Mouse (Mus musculus): Measurements from ENCODE around the gene Rex1bd. TPM values are rescaled to one million over a fixed set of nuclear protein-coding genes. Genes with fewer than 3 reads are reported as not detected.

Gene Rex1bd
- polyA plus RNA-seq (2015; fragmentation: Nextera tagmentation; extraction: Ambion mirVana), result 169 and 178 TPM in 2 replicates

DNA sequence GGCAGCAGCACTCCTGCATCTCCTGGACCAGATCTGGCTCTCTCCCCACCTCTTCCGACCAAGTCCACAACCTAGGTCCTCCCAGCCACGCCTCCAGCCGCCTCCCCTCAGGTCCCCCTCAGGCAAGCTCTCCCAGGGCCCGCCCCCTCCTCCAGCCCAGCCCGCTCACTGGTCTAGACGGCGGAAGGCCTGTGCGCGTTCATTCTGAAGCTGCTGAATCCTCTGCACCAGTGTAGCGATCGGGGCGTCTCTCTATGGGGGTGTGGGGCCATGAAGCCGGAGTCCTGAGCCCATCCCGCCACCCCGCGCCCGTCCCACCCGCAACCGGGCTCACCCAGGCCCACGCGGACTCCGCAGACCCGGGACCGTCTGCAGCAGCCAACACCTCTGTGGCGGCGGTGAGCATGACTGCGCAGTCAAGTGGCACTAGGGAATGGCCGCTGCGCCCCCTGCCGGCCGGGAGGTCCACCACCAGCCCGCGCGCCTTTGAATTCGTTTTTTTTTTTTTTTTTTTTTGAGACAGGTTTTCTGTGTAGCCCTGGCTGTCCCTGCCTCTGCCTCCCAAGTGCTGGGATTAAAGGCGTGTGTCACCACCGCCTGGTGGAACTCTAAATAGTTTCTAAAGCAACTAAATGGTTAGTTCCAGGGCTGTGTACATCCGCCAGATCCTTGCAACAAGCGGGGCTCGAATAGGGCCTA, at the start of gene Rex1bd:
Gene Rex1bd, minus strand, starts transcription at position 425 of the 699 bp plus-strand sequence.
- peak; percentile 81 for ATAC-seq (ENCODE audit: insufficient number of reproducible peaks, insufficient read depth, low FRiP score, low TSS enrichment, low read depth)
- 2% methylated on average over 40 of the region's 40 CpGs for WGBS
- peak within 1 kb of the TSS; percentile 94 for H3K27ac ChIP-seq
- H3K4me1 ChIP-seq, result peaks cover 67% of the 10 kb centered on the region
- H3K4me3 ChIP-seq, result peak within 1 kb of the TSS; percentile 68
- H3K36me3 ChIP-seq, result peaks cover 27% of the 10 kb centered on the region
- peaks cover 12% of the 10 kb centered on the region for H3K27me3 ChIP-seq
- H3K9me3 ChIP-seq, result no peaks in the 10 kb centered on the region
- peak within 1 kb of the TSS; percentile 89 for H3K9ac ChIP-seq
- H3K4me2 ChIP-seq, result peak within 1 kb of the TSS; percentile 73

GRCm38 (mm10) chr8:70555079-70555747, 48.7 kb upstream of the Rex1bd start:
- WGBS, result 93% methylated on average over 4 of the region's 4 CpGs
- Histone ChIP-seq H3K27ac (no peak overlapping the region), H3K27me3 (no peaks in the 10 kb centered on the region), H3K4me2 (no peak overlapping the region), H3K36me3 (peaks cover 6% of the 10 kb centered on the region; the same call in 1 of the 2 replicates), H3K4me3 (no peak overlapping the region), H3K9me3 (no peaks in the 10 kb centered on the region), H3K9ac (no peak overlapping the region), H3K4me1 (peaks cover 24% of the 10 kb centered on the region)
- ATAC-seq (ENCODE audit: insufficient number of reproducible peaks, insufficient read depth, low FRiP score, low TSS enrichment, low read depth), result no peak

GRCm38 (mm10) chr8:70553740-70554139, 47.2 kb upstream of the Rex1bd start:
- Histone ChIP-seq H3K4me2 (no peak overlapping the region), H3K27me3 (no peaks in the 10 kb centered on the region), H3K9ac (no peak overlapping the region), H3K27ac (no peak overlapping the region), H3K36me3 (peaks cover 2% of the 10 kb centered on the region; the same call in 1 of the 2 replicates), H3K4me1 (peaks cover 24% of the 10 kb centered on the region), H3K4me3 (no peak overlapping the region), H3K9me3 (no peaks in the 10 kb centered on the region)
- no peak for ATAC-seq (ENCODE audit: insufficient number of reproducible peaks, insufficient read depth, low FRiP score, low TSS enrichment, low read depth)

GRCm38 (mm10) chr8:70552836-70553235, 46.3 kb upstream of the Rex1bd start:
- no peaks in the 10 kb centered on the region for H3K9me3 ChIP-seq
- ATAC-seq (ENCODE audit: insufficient number of reproducible peaks, insufficient read depth, low FRiP score, low TSS enrichment, low read depth), result no peak
- no peak overlapping the region for H3K4me2 ChIP-seq
- H3K4me1 ChIP-seq, result peaks cover 18% of the 10 kb centered on the region
- H3K27ac ChIP-seq, result no peak overlapping the region
- WGBS, result 76% methylated on average over 1 of the region's 1 CpGs
- peaks cover 2% of the 10 kb centered on the region; the same call in 1 of the 2 replicates for H3K36me3 ChIP-seq
- H3K4me3 ChIP-seq, result no peak overlapping the region
- no peak overlapping the region for H3K9ac ChIP-seq
- no peaks in the 10 kb centered on the region for H3K27me3 ChIP-seq

GRCm38 (mm10) chr8:70551558-70552161, 45.1 kb upstream of the Rex1bd start:
- H3K4me1 ChIP-seq, result peaks cover 18% of the 10 kb centered on the region
- H3K4me2 ChIP-seq, result no peak overlapping the region
- H3K4me3 ChIP-seq, result no peak overlapping the region
- no peak overlapping the region for H3K27ac ChIP-seq
- no peaks in the 10 kb centered on the region; the same call in 1 of the 2 replicates for H3K36me3 ChIP-seq
- no peaks in the 10 kb centered on the region for H3K27me3 ChIP-seq
- H3K9me3 ChIP-seq, result no peaks in the 10 kb centered on the region
- no peak overlapping the region for H3K9ac ChIP-seq
- 65% methylated on average over 3 of the region's 3 CpGs for WGBS
- ATAC-seq (ENCODE audit: insufficient number of reproducible peaks, insufficient read depth, low FRiP score, low TSS enrichment, low read depth), result no peak

- Histone ChIP-seq H3K4me3 (no peak overlapping the region), H3K36me3 (0 out of 2 replicates have a peak, but pooled peaks cover 4% of the 10 kb centered on the region), H3K27me3 (no peaks in the 10 kb centered on the region), H3K4me2 (no peak overlapping the region), H3K27ac (no peak overlapping the region), H3K9me3 (no peaks in the 10 kb centered on the region), H3K4me1 (peaks cover 18% of the 10 kb centered on the region), H3K9ac (no peak overlapping the region)
- no peak for ATAC-seq (ENCODE audit: insufficient number of reproducible peaks, insufficient read depth, low FRiP score, low TSS enrichment, low read depth)
- WGBS, result 90% methylated on average over 10 of the region's 10 CpGs
Observed at GRCm38 (mm10) chr8:70549412-70550184, 43.0 kb upstream of the Rex1bd start.

DNA sequence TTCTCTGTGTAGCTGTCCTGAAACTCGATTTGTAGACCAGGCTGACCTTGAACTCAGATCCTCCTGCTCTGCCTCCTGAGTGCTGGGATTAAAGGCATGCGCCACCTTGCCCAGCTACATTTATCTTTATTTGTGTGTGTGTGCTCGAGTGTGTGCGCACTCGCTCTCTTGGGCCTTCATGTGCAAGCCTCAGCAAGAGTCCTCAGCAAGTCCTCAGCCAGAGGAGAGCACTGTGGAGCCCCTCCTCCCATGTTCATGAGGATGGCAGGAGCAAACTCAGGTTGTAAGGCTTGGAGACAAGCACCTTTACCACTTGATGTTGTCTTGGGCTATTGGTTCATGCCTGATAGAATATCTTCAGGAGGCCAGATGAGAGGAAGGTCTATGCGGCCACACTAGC, 41.2 kb upstream of the Rex1bd start:
- H3K9ac ChIP-seq, result no peak overlapping the region
- H3K27ac ChIP-seq, result no peak overlapping the region
- 84% methylated on average over 6 of the region's 6 CpGs for WGBS
- H3K4me1 ChIP-seq, result peaks cover 16% of the 10 kb centered on the region
- ATAC-seq (ENCODE audit: insufficient number of reproducible peaks, insufficient read depth, low FRiP score, low TSS enrichment, low read depth), result no peak
- peaks cover 4% of the 10 kb centered on the region; the same call in 1 of the 2 replicates for H3K36me3 ChIP-seq
- H3K4me2 ChIP-seq, result no peak overlapping the region
- no peaks in the 10 kb centered on the region for H3K9me3 ChIP-seq
- H3K4me3 ChIP-seq, result no peak overlapping the region
- no peaks in the 10 kb centered on the region for H3K27me3 ChIP-seq

DNA sequence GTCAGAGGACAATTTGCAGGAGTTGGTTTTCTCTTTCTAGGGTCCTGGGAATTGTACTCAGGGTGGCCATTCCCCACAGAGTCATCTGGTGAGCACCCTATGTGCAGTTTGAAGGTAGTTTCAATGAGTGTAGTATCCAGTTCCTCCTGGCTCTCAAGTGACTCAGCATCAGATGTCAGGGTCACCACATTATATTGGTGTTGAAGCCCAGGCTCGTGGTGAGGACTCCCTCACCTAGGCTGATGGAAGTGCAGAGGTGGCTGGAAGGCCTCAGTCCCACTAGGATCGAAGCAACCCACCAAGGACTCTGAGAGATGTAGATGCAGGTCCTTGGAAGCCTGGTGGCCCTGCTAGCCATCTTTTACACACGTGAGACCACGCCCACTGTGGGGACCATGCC, 39.9 kb upstream of the Rex1bd start:
- ATAC-seq (ENCODE audit: insufficient number of reproducible peaks, insufficient read depth, low FRiP score, low TSS enrichment, low read depth), result no peak
- H3K4me1 ChIP-seq, result peaks cover 16% of the 10 kb centered on the region
- H3K27ac ChIP-seq, result no peak overlapping the region
- H3K9me3 ChIP-seq, result no peaks in the 10 kb centered on the region
- H3K9ac ChIP-seq, result no peak overlapping the region
- peaks cover 4% of the 10 kb centered on the region; the same call in 1 of the 2 replicates for H3K36me3 ChIP-seq
- WGBS, result 85% methylated on average over 4 of the region's 4 CpGs
- H3K4me3 ChIP-seq, result no peak overlapping the region
- no peak overlapping the region for H3K4me2 ChIP-seq
- no peaks in the 10 kb centered on the region for H3K27me3 ChIP-seq

- 71% methylated on average over 6 of the region's 6 CpGs for WGBS
- H3K27ac ChIP-seq, result no peak overlapping the region
- no peak for ATAC-seq (ENCODE audit: insufficient number of reproducible peaks, insufficient read depth, low FRiP score, low TSS enrichment, low read depth)
- H3K4me3 ChIP-seq, result no peak overlapping the region
- peaks cover 4% of the 10 kb centered on the region; the same call in 1 of the 2 replicates for H3K36me3 ChIP-seq
- 0 out of 2 replicates have a peak overlapping the region, but pooled peaks have one; percentile 41 for H3K9ac ChIP-seq
- no peaks in the 10 kb centered on the region for H3K27me3 ChIP-seq
- H3K9me3 ChIP-seq, result no peaks in the 10 kb centered on the region
- H3K4me1 ChIP-seq, result peaks cover 30% of the 10 kb centered on the region
- no peak overlapping the region for H3K4me2 ChIP-seq
Observed at GRCm38 (mm10) chr8:70544200-70544687, 37.7 kb upstream of the Rex1bd start.

GRCm38 (mm10) chr8:70541081-70541480, 34.5 kb upstream of the Rex1bd start:
- no peak for ATAC-seq (ENCODE audit: insufficient number of reproducible peaks, insufficient read depth, low FRiP score, low TSS enrichment, low read depth)
- 89% methylated on average over 5 of the region's 5 CpGs for WGBS
- peaks cover 35% of the 10 kb centered on the region for H3K4me1 ChIP-seq
- H3K36me3 ChIP-seq, result peaks cover 20% of the 10 kb centered on the region
- no peaks in the 10 kb centered on the region for H3K9me3 ChIP-seq
- H3K4me2 ChIP-seq, result peak overlapping the region; percentile 96
- H3K27ac ChIP-seq, result no peak overlapping the region
- H3K9ac ChIP-seq, result peak overlapping the region; percentile 93; the same call in 1 of the 2 replicates
- H3K4me3 ChIP-seq, result peak overlapping the region; percentile 81
- no peaks in the 10 kb centered on the region for H3K27me3 ChIP-seq

DNA sequence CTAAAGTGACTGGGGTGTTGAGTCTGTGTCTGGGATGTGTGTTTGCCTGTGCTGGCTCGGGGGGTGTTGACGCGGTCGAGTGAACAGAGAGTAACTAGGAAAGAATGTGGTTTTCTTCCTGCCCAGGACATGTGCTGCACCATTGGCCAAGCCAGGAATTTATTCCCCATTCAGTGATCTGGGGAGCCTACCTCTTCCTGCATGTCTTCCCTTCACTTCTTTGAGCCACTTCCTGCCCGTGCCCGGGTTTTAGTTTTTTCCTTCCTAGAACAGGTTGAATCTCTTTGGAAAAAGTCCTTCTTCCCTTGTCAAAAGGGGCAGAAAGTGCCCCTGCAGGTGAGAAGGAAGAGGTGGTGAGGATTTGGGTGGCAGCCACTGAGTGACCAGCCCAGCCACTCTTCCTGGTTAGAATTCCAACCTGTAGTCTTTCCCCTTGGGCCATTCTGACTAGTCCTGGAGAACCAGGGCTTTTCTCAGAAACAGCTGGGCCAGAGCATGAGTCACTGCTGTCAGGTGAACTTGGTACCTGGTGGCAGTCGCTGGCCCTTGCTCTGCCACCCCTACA, 34.0 kb upstream of the Rex1bd start:
- H3K4me2 ChIP-seq, result peak overlapping the region; percentile 96
- peak overlapping the region; percentile 81 for H3K4me3 ChIP-seq
- H3K36me3 ChIP-seq, result peaks cover 25% of the 10 kb centered on the region
- H3K9me3 ChIP-seq, result no peaks in the 10 kb centered on the region
- peak overlapping the region; percentile 92; the same call in 1 of the 2 replicates for H3K27ac ChIP-seq
- peak overlapping the region; percentile 93 for H3K9ac ChIP-seq
- peaks cover 35% of the 10 kb centered on the region for H3K4me1 ChIP-seq
- ATAC-seq (ENCODE audit: insufficient number of reproducible peaks, insufficient read depth, low FRiP score, low TSS enrichment, low read depth), result no peak
- H3K27me3 ChIP-seq, result no peaks in the 10 kb centered on the region
- WGBS, result 42% methylated on average over 7 of the region's 7 CpGs
